Mouse (Mus musculus) liver, embryonic 15.5 days (tissue): ENCODE measurements around the gene Tbl2. TPM values are rescaled to one million over a fixed set of nuclear protein-coding genes. Genes with fewer than 3 reads are reported as not detected.

ENCODE experiments used
- ATAC-seq: fragments of 200-750 bp; cut with Nextera tagmentation; 2 replicates; pipeline ENCODE4 v1.8.0; 2017; ENCODE audit warnings: moderate number of reproducible peaks, mild to moderate bottlenecking, moderate library complexity; ENCODE audit not compliant: insufficient read depth
- H3K27ac ChIP-seq: fragments of 300-500 bp; sonication (generic); replicated peaks from 2 replicates; pipeline ENCODE4 v1.5.1; 2015; ENCODE audit warnings: mild to moderate bottlenecking, inconsistent platforms
- H3K27me3 ChIP-seq: fragments of 300-500 bp; sonication (generic); 2 replicates; pipeline ENCODE4 v1.6.1; 2015; ENCODE audit warnings: mild to moderate bottlenecking, inconsistent platforms
- H3K36me3 ChIP-seq: fragments of 300-500 bp; sonication (generic); replicated peaks from 2 replicates; pipeline ENCODE4 v1.6.1; 2015; ENCODE audit warnings: moderate library complexity, mild to moderate bottlenecking, inconsistent platforms
- H3K4me1 ChIP-seq: fragments of 300-500 bp; sonication (generic); replicated peaks from 2 replicates; pipeline ENCODE4 v1.6.1; 2015; ENCODE audit warnings: inconsistent platforms
- H3K4me2 ChIP-seq: fragments of 300-500 bp; sonication (generic); 2 replicates; pipeline ENCODE4 v1.6.1; 2015; ENCODE audit warnings: moderate library complexity, mild to moderate bottlenecking, inconsistent platforms
- H3K4me3 ChIP-seq: fragments of 300-500 bp; sonication (generic); replicated peaks from 2 replicates; pipeline ENCODE4 v1.5.1; 2015; ENCODE audit warnings: mild to moderate bottlenecking, inconsistent platforms
- H3K9ac ChIP-seq: fragments of 300-500 bp; sonication (generic); 2 replicates; pipeline ENCODE4 v1.6.1; 2015; ENCODE audit warnings: moderate library complexity, mild to moderate bottlenecking, inconsistent platforms
- H3K9me3 ChIP-seq: fragments of 300-500 bp; sonication (generic); replicated peaks from 2 replicates; pipeline ENCODE4 v1.6.1; 2016; ENCODE audit warnings: inconsistent platforms
- WGBS: fragments of 180-500 bp; shearing (Covaris S2); methylation state at CpG from one replicate; pipeline ENCODE4 v1.1.7; 2015; ENCODE audit warnings: mixed read lengths; ENCODE audit not compliant: insufficient replicate concordance; 5-methylcytosine and 5-hydroxymethylcytosine counted together
- polyA plus RNA-seq: library from polyadenylated mRNA; unstranded; fragments of >200 nt; fragmentation: Nextera tagmentation; extraction: Ambion mirVana; gene quantifications from 2 replicates; pipeline ENCODE4 v1.2.1, GENCODE M21; 2015

Tbl2 gene
- polyA plus RNA-seq, 1 experiment from 2014 or later = 12.2 TPM

- Histone ChIP-seq H3K27ac (no peak overlapping the region), H3K9ac (no peak overlapping the region), H3K27me3 (no peaks in the 10 kb centered on the region), H3K4me2 (no peak overlapping the region), H3K36me3 (peaks cover 62% of the 10 kb centered on the region), H3K4me1 (peaks cover 37% of the 10 kb centered on the region), H3K4me3 (no peak overlapping the region), H3K9me3 (no peaks in the 10 kb centered on the region)
- no peak for ATAC-seq
- WGBS = 78% methylated on average over 6 of the region's 6 CpGs
Observed at GRCm38 (mm10) chr5:135171688-135172220, 22.3 kb downstream of the Tbl2 start.

GRCm38 (mm10) chr5:135172986-135173385 is 23.5 kb downstream of the Tbl2 start:
- H3K9ac ChIP-seq = no peak overlapping the region

GRCm38 (mm10) chr5:135175086-135175485 is 25.6 kb downstream of the Tbl2 start:
- no peaks in the 10 kb centered on the region for H3K9me3 ChIP-seq
- H3K4me1 ChIP-seq = peaks cover 16% of the 10 kb centered on the region
- peaks cover 93% of the 10 kb centered on the region for H3K36me3 ChIP-seq
- no peaks in the 10 kb centered on the region for H3K27me3 ChIP-seq
- no peak for ATAC-seq
- H3K9ac ChIP-seq = no peak overlapping the region
- no peak overlapping the region for H3K4me2 ChIP-seq
- H3K27ac ChIP-seq = no peak overlapping the region
- H3K4me3 ChIP-seq = no peak overlapping the region

More at GRCm38 (mm10) chr5:135172986-135173385, 23.5 kb downstream of the Tbl2 start:
- ATAC-seq = no peak
- Histone ChIP-seq H3K27me3 (no peaks in the 10 kb centered on the region), H3K36me3 (peaks cover 73% of the 10 kb centered on the region), H3K4me1 (peaks cover 29% of the 10 kb centered on the region), H3K4me2 (no peak overlapping the region), H3K27ac (no peak overlapping the region), H3K9me3 (no peaks in the 10 kb centered on the region), H3K4me3 (no peak overlapping the region)
- WGBS = 88% methylated on average over 5 of the region's 5 CpGs

GRCm38 (mm10) chr5:135178523-135178922 is 29.1 kb downstream of the Tbl2 start:
- WGBS = 59% methylated on average over 3 of the region's 3 CpGs
- no peaks in the 10 kb centered on the region for H3K9me3 ChIP-seq

GRCm38 (mm10) chr5:135178996-135179395 is 29.5 kb downstream of the Tbl2 start:
- H3K4me1 ChIP-seq = peaks cover 10% of the 10 kb centered on the region
- no peak overlapping the region for H3K4me3 ChIP-seq
- WGBS = 84% methylated on average over 4 of the region's 4 CpGs
- peaks cover 83% of the 10 kb centered on the region for H3K36me3 ChIP-seq
- H3K27me3 ChIP-seq = no peaks in the 10 kb centered on the region
- no peak overlapping the region for H3K4me2 ChIP-seq
- no peak overlapping the region for H3K9ac ChIP-seq
- ATAC-seq = no peak
- no peak overlapping the region for H3K27ac ChIP-seq
- no peaks in the 10 kb centered on the region for H3K9me3 ChIP-seq

More at GRCm38 (mm10) chr5:135178523-135178922, 29.1 kb downstream of the Tbl2 start:
- ATAC-seq = no peak
- Histone ChIP-seq H3K27ac (0 out of 2 replicates have a peak overlapping the region, but pooled peaks have one; percentile 10), H3K36me3 (peaks cover 87% of the 10 kb centered on the region), H3K9ac (no peak overlapping the region), H3K4me1 (peaks cover 9% of the 10 kb centered on the region), H3K4me2 (no peak overlapping the region), H3K4me3 (no peak overlapping the region), H3K27me3 (no peaks in the 10 kb centered on the region)

GRCm38 (mm10) chr5:135179616-135180015 is 30.2 kb downstream of the Tbl2 start:
- H3K27ac ChIP-seq = no peak overlapping the region
- H3K36me3 ChIP-seq = peaks cover 77% of the 10 kb centered on the region
- no peak overlapping the region for H3K4me2 ChIP-seq
- no peak for ATAC-seq
- H3K9ac ChIP-seq = no peak overlapping the region
- no peaks in the 10 kb centered on the region for H3K27me3 ChIP-seq
- H3K4me3 ChIP-seq = no peak overlapping the region
- peaks cover 10% of the 10 kb centered on the region for H3K4me1 ChIP-seq
- 81% methylated on average over 7 of the region's 7 CpGs for whole genome bisulfite sequencing
- H3K9me3 ChIP-seq = no peaks in the 10 kb centered on the region

GRCm38 (mm10) chr5:135180796-135181195 is 31.3 kb downstream of the Tbl2 start:
- no peaks in the 10 kb centered on the region for H3K9me3 ChIP-seq
- ATAC-seq = no peak
- peaks cover 66% of the 10 kb centered on the region for H3K36me3 ChIP-seq
- no peak overlapping the region for H3K4me2 ChIP-seq
- no peaks in the 10 kb centered on the region for H3K27me3 ChIP-seq
- WGBS = 86% methylated on average over 14 of the region's 14 CpGs
- H3K4me3 ChIP-seq = no peak overlapping the region
- no peak overlapping the region for H3K27ac ChIP-seq
- peaks cover 19% of the 10 kb centered on the region for H3K4me1 ChIP-seq
- no peak overlapping the region for H3K9ac ChIP-seq

- WGBS = 87% methylated on average over 6 of the region's 6 CpGs
- Histone ChIP-seq H3K27ac (no peak overlapping the region), H3K36me3 (peaks cover 57% of the 10 kb centered on the region), H3K9me3 (no peaks in the 10 kb centered on the region), H3K4me1 (peaks cover 28% of the 10 kb centered on the region), H3K4me2 (no peak overlapping the region), H3K27me3 (no peaks in the 10 kb centered on the region), H3K4me3 (no peak overlapping the region), H3K9ac (no peak overlapping the region)
- ATAC-seq = no peak
Observed at GRCm38 (mm10) chr5:135181776-135182175, 32.3 kb downstream of the Tbl2 start.

- 54% methylated on average over 8 of the region's 8 CpGs for WGBS
- no peak overlapping the region for H3K9ac ChIP-seq
- no peak for ATAC-seq
Observed at GRCm38 (mm10) chr5:135183131-135183861, 33.8 kb downstream of the Tbl2 start.

GRCm38 (mm10) chr5:135185016-135185415 is 35.6 kb downstream of the Tbl2 start:
- Histone ChIP-seq H3K27ac (peak overlapping the region; percentile 30; the same call in 1 of the 2 replicates), H3K9ac (no peak overlapping the region), H3K36me3 (peaks cover 39% of the 10 kb centered on the region), H3K4me2 (no peak overlapping the region), H3K4me3 (no peak overlapping the region), H3K27me3 (no peaks in the 10 kb centered on the region), H3K4me1 (peaks cover 43% of the 10 kb centered on the region), H3K9me3 (no peaks in the 10 kb centered on the region)
- WGBS = 83% methylated on average over 3 of the region's 3 CpGs
- ATAC-seq = no peak

More at GRCm38 (mm10) chr5:135183131-135183861, 33.8 kb downstream of the Tbl2 start:
- Histone ChIP-seq H3K27me3 (no peaks in the 10 kb centered on the region), H3K4me1 (peaks cover 28% of the 10 kb centered on the region), H3K9me3 (no peaks in the 10 kb centered on the region), H3K4me3 (no peak overlapping the region), H3K36me3 (peaks cover 43% of the 10 kb centered on the region), H3K27ac (peak overlapping the region; percentile 57), H3K4me2 (no peak overlapping the region)

GRCm38 (mm10) chr5:135185596-135185995 is 36.1 kb downstream of the Tbl2 start:
- peak overlapping the region; percentile 94; the same call in 1 of the 2 replicates for H3K27ac ChIP-seq

More at GRCm38 (mm10) chr5:135185596-135185995, 36.1 kb downstream of the Tbl2 start:
- H3K27me3 ChIP-seq = no peaks in the 10 kb centered on the region
- peaks cover 38% of the 10 kb centered on the region for H3K36me3 ChIP-seq
- no peaks in the 10 kb centered on the region for H3K9me3 ChIP-seq
- WGBS = 24% methylated on average over 3 of the region's 3 CpGs
- 0 out of 2 replicates have a peak overlapping the region, but pooled peaks have one; percentile 98 for H3K4me3 ChIP-seq
- peak overlapping the region; percentile 81 for H3K4me2 ChIP-seq
- H3K9ac ChIP-seq = no peak overlapping the region
- ATAC-seq = no peak
- H3K4me1 ChIP-seq = peaks cover 49% of the 10 kb centered on the region
